Mouse (Mus musculus): ENCODE data around the gene 4930467E23Rik. TPM values are rescaled to one million over a fixed set of nuclear protein-coding genes. Genes with fewer than 3 reads are reported as not detected.
"Not testable (repeated sequence)": the region's sequence is repeated elsewhere in the genome, so short reads cannot be mapped to it uniquely, and the experiment has no call there.

4930467E23Rik gene
- polyA plus RNA-seq, 1 experiment from 2014 or later: not detected

GRCm38 (mm10) chr8:19783860-19784259, 54.5 kb downstream of the 4930467E23Rik start:
- not testable (repeated sequence) for H3K9me3 ChIP-seq (replicated peaks; ENCODE audit: control insufficient read depth, low read length); H3K4me3 ChIP-seq (ENCODE audit: low read depth, low read length); H3K36me3 ChIP-seq (ENCODE audit: control insufficient read depth, insufficient read depth); H3K27ac ChIP-seq (ENCODE audit: low read length); H3K27me3 ChIP-seq (ENCODE audit: control insufficient read depth, insufficient read depth, low read depth, low read length); H3K4me1 ChIP-seq (ENCODE audit: control insufficient read depth, low read depth, low read length); H3K4me2 ChIP-seq (ENCODE audit: low read depth, low read length); H3K9ac ChIP-seq (ENCODE audit: low read depth, low read length); ATAC-seq (ENCODE audit: low read depth)
- no CpG with 5 or more reads among the region's 5 CpGs for whole genome bisulfite sequencing (ENCODE audit: insufficient replicate concordance)

GRCm38 (mm10) chr8:19784554-19785364, 55.4 kb downstream of the 4930467E23Rik start:
- H3K4me1 ChIP-seq (ENCODE audit: control insufficient read depth, low read depth, low read length); H3K9me3 ChIP-seq (replicated peaks; ENCODE audit: control insufficient read depth, low read length); H3K36me3 ChIP-seq (ENCODE audit: control insufficient read depth, insufficient read depth); H3K27me3 ChIP-seq (ENCODE audit: control insufficient read depth, insufficient read depth, low read depth, low read length): not testable (repeated sequence)
- Histone ChIP-seq H3K27ac (ENCODE audit: low read length) (peak overlapping the region; percentile 55; the same call in 1 of the 2 replicates), H3K9ac (ENCODE audit: low read depth, low read length) (peak overlapping the region; percentile 73), H3K4me3 (ENCODE audit: low read depth, low read length) (peak overlapping the region; percentile 65), H3K4me2 (ENCODE audit: low read depth, low read length) (peak overlapping the region; percentile 62)
- 13% methylated on average over 66 of the region's 71 CpGs for WGBS (ENCODE audit: insufficient replicate concordance)
- ATAC-seq (ENCODE audit: low read depth): peak; percentile 100

- not testable (repeated sequence) for H3K36me3 ChIP-seq (ENCODE audit: control insufficient read depth, insufficient read depth); H3K27me3 ChIP-seq (ENCODE audit: control insufficient read depth, insufficient read depth, low read depth, low read length); H3K4me3 ChIP-seq (ENCODE audit: low read depth, low read length); H3K27ac ChIP-seq (ENCODE audit: low read length); ATAC-seq (ENCODE audit: low read depth); H3K4me1 ChIP-seq (ENCODE audit: control insufficient read depth, low read depth, low read length); H3K9me3 ChIP-seq (replicated peaks; ENCODE audit: control insufficient read depth, low read length); H3K4me2 ChIP-seq (ENCODE audit: low read depth, low read length); H3K9ac ChIP-seq (ENCODE audit: low read depth, low read length)
- 66% methylated on average over 7 of the region's 7 CpGs for WGBS (ENCODE audit: insufficient replicate concordance)
Observed at GRCm38 (mm10) chr8:19792696-19793095, 63.3 kb downstream of the 4930467E23Rik start.

Other genes starting within 250 kb of the 4930467E23Rik start
- not detected in 2 replicates for gene Defb7, start 234.5 kb upstream of the 4930467E23Rik start, polyA plus RNA-seq (2015; fragmentation: Nextera tagmentation; extraction: Ambion mirVana)
- gene Gm31371, start 173.8 kb downstream of the 4930467E23Rik start, polyA plus RNA-seq (2015; fragmentation: Nextera tagmentation; extraction: Ambion mirVana): not detected in 2 replicates